Mouse (Mus musculus) hematopoietic stem cell, adult 5-6 weeks (primary cell): ENCODE measurements at regions not wholly inside any gene's neighbourhood (a gene's known extent, or its start where the extent isn't known, plus 50 kb on each side); places are given as distances from the start of the nearest gene placed in this dataset.

Source experiments
- ATAC-seq, 2 experiments: fragments of 125-278 bp in 1 of 2; replicated peaks in 1 of 2; 2 replicates each; pipeline ENCODE4 v1.8.0; 2016 to 2017; ENCODE audit warnings: inconsistent platforms in 2 of 2, mild to moderate bottlenecking in 2 of 2, moderate number of reproducible peaks in 2 of 2, low read depth in 1 of 2, moderate TSS enrichment in 1 of 2; ENCODE audit not compliant: low FRiP score in 2 of 2, poor library complexity in 2 of 2, severe bottlenecking in 2 of 2, insufficient read depth in 1 of 2, low TSS enrichment in 1 of 2

DNA sequence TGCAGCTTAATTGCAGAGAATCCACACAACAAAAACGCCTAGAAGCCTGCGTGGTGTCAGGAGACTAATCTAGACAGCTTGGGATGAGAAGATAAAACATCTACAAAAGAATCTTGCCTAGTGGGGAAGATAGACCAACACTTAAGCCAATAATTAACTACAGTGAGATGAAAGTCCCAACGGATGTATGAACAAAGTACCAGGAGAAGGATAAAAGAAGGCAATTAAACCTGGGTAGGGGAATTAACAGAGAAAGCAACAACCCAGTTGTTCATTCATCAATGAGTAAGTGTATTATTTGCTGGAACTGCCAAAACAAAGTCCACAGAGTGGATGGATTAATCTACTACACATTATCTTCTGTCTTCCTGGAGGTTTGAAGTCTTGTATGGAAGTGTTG, 99.8 kb downstream of the Olfm4 start:
- no peak for ATAC-seq

DNA sequence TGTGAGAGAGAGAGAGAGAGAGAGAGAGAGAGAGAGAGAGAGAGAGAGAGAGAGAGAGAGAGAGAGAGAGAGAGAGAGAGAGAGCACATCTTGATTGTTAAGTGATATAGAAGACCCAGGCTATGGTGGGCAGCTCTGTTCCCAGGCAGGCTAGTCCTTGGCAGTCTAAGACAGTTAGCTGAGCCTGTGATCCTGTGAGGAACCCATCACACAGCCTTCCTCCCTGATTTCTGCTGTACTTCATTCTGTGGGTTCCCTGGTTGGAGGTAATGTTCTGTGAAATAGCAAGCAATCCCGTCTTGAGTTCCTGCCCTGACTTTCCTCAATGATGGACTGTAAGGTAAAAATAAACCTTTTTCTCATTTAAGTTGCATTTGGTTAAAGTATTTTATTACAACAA, 113.4 kb downstream of the Olfm4 start:
- no peak for ATAC-seq

DNA sequence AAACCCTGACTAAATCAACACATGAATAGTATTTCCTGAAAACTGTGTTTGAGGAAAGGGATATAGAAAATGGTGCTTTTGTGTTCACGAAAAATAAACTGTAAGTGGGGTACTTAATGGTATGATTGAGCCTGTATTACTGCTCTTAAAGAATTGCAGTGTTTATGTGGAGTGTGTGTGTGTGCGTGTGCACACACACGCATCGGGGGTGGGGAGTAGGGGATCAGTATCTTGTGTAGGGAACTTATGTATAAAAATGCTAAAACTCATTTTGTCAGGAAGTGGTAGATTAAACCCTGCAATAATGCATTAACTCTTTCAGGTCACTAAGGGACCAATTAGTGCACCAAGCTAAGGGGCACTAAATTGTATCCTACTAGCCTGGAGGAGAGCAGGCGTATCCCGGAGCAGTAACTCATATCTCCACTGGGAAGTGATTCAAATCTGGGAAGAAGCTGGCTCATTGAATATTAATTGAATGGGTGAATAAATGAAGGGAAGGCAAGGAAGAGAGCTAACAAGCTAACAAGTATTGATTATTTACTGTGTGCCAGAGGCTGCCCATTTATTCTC, 129.3 kb downstream of the Olfm4 start:
- ATAC-seq: no peak

GRCm38 (mm10) chr14:80114326-80114725, 130.4 kb downstream of the Olfm4 start:
- no peak for ATAC-seq

GRCm38 (mm10) chr14:80125156-80125555, 141.3 kb downstream of the Olfm4 start:
- ATAC-seq: no peak

- no peak for ATAC-seq
Observed at GRCm38 (mm10) chr14:80128181-80128580, 144.3 kb downstream of the Olfm4 start.

GRCm38 (mm10) chr14:80137541-80137940, 153.7 kb downstream of the Olfm4 start:
- no peak for ATAC-seq

DNA sequence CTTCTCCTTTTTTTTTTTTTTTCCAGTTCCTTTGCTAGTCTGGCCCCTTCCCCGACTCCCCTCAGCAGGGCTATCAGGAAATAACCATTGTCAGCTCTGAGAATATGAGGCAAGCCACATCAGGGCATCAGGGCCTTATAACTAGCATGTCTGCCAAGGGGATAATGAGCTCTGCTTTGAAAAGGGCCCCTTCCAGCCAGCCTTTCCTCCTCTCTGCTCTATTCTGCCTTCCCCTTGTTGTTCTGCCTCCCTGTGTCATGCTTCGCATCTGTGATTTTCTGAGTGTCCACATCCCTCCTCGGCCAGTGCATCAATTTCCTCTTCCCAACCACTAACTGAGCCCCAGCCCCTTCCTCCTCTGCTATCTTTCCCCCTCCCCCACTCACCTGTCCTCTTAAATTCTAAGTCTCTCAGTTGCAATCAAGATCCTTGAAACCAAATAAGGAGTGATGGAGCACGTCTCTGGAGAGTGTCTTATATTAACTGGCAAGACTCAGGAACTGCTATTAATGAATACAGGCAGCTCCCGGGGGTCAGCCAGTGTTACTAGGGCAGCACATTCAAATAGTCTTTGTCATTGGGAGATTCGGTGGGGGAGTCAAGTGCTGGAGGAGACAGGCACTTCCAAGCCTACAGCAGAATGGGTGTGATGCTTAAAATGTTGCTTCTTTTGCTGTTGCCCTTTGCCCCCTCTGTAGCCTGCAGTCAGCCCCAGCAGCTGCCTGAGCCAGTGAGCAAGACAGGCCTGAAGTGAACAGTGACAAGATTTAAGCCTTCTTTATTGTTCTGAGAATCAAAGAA, 155.3 kb downstream of the Olfm4 start:
- no peak for ATAC-seq

DNA sequence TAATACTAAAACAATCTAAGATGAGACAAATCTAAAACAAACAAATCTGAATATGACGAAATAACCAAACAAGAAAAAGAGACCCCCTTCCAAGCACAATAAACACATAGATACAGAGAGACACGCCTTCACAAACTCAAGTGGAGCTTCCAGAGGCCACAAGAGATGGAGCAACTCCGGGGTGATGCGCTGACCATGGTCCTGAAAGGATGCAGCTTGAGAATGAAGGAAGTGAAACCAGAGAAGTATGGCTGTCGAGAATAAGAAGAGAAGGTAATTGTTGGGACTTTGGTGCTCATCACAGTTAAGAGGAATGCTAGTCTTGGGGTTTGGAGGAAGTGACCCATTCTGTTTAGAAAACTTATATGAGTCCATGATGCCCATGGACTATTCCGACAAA, 173.1 kb downstream of the Olfm4 start:
- ATAC-seq: no peak

DNA sequence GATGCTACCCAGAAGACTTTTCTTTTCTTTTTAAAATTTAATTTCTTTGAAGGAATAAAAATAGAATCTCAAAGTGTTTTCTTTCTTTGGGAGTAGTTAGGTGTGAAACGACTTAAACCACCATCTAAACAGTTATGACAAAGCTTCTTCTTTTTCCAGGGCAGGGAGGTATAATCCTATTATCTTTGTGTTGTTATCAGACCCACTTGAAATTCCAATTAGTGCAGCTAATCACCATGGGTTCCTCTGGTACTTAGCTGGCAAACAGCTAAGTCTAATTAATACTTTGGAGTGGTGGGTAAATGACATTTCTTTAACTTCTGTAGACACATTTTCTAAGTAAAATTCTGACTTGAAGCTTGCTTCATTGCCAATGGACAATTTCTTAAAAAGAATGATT, 185.3 kb downstream of the Olfm4 start:
- no peak for ATAC-seq

DNA sequence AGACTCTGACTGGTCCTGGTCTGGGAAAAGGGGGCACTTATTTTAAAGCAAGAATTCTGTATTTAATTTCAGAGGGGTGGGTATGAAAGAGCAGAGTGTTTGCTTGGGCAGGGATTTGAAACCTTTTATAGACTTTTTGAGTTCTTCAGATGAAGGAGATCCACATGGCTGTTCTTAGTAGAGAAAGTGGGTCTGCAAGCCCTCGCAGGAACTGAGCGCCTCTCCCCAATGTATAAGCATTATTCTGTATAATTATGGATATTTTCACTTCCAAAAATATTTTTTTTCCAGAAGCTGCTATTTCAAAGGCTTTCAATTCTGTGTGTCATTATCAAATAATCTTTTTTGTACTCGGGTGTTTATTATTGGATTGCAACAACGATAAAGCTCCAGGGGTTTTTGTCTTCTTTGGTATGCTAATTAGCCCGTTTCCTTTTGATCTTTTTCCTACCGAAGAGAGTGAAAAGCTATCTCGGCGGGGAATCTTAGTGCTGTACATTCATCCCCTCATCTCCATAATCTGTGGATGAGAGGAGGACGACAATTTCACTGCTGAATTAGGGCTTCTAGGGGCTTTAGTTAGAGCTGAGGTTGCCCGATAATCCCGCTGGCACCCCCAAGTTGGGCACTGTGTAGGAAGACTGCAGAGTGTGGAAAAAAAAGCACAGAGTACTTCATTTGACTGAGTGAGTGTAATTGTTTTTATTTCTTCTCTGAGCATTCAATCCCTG, 186.7 kb downstream of the Olfm4 start:
- no peak for ATAC-seq

DNA sequence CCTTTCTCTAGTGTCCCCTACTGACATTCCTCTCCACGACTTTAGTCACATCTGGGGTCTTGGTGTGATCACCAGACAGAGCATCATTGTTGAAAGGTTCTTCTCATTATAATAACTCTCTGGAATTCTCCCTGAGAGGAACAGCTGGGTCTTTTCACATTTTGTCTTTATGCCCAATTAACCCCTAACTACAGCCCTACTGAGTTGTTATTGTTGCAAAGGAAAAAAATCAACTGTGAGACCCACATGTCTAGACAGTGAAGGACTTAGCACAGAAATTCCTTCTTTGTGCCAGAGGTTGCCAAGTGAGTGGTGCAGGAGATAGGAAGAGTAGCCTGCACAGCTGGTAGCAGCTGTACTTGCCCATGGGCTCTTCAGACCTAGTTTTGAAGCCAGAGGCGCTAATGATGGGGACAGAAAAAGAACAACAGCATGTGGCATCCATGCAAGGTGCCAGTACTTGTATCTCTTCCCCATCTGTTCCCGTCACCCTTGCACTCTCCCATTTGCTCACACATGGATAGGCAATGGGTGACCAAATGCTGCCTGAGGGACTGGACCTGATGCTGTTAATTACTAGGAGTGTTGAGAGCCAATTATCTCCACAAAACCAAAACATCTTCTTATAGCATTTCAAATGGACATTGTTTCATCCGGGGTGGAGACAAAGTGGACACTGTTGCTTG, 189.1 kb downstream of the Olfm4 start:
- ATAC-seq: no peak

DNA sequence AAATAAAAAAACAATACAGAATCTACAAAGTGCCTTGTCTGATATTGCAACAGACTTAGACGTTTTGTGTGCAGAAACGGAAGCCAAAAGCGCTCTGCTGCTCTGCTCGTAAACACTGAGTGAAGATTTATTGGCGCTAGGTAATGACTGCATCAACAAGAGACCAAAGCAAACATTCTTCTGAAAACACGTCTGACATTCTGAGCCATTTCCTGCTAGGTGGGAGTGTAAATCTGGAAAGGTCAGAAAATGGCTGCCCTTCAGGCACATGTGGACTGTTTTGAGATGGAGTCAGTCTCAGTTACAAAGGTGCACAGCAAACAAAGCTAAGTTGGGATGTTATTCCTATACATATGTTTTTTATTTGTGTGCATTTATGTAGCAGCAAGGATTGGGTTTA, 192.6 kb downstream of the Olfm4 start:
- no peak for ATAC-seq

GRCm38 (mm10) chr14:80195041-80195440, 211.2 kb downstream of the Olfm4 start:
- no peak for ATAC-seq

DNA sequence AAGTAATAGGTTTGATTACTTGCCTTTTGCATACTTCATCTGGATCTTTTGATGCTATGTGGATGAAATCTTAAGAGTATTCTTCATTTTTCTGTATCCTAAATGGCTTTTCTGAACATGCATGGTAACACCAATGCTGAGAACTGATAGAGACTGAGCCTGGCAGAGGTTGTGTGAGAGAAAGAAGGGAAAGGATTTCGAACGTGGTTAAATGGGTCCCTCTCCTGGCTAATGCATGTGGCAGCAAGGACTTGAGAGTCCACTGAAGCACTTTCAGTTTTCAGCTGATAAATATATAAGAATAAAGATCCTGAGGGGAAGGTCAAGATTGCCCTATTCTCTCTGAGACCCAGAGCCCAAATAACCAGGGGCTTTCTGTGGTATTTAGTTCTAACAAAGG, 229.0 kb downstream of the Olfm4 start:
- no peak for ATAC-seq

DNA sequence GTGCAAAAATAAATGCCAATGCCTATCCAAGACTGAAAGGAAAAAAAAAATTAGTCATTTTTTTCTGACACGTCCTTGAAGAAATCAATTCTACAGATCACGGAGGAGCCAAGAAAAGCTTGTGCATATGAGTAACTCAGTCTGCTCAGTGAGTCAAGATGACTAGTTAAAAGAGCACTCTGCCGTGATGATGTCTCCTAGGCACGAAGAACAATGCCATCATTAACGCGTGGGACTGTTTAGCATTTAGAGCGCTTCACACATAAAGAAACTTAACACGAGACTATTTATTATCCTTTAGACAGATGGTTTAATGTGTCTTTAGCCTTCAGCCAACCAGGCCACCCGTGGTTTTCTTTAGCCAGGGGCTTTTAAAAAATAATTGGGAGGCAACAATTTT, 229.8 kb downstream of the Olfm4 start:
- no peak for ATAC-seq

DNA sequence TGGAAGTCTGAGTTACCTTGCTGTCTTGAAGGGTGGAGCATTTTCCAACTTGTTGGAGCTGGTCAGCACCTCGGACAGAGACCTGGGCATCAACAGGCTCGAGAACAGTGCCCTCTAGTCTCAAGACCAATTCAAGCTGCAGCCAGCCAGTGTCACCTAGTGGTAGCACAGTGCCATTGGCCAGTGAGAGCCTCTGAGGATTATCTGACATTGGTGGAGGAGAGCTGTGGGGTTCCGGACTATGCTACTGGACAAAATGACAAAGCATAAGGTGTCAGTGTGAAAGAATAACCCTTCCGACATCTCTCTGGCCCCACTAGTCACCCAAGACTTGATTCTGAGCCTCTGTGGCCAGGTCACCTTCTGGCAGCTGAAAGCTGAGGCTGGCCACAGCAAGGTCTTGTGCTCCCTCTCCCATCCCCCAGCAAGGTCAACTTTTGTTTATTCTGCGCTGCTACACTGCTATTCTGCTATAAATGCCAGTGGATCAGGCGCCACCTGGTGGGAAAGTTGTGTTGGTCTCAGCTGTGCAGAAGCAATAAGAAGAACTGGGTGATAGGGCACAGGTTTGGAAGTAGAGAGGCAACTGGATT, 232.2 kb downstream of the Olfm4 start:
- peak; percentile 75 to 82 for ATAC-seq

DNA sequence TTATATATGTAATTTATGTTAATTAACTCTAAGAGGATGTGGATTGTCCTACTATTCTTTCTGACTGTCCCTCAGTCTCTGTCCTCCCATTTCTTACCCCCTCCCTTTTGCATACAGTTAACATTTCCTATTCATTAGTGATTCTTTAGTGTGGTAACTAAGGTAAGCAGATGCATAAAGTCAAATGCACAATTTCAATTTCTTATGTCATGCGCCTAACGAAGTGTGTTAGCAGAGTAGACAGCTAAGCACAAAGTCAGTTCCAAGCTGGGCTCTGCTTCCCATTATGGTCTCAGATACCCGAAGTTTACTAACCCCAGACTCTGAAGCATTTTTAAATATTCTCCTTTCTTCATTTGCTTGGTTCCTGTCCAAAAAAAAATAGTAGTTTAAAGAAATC, 248.2 kb downstream of the Olfm4 start:
- no peak for ATAC-seq
